Mouse (Mus musculus) lung, postnatal 10 days (tissue): ENCODE results near the gene Zfp84.

Experiments used
- DNase-seq: peaks from one replicate; pipeline ENCODE4 v3.0.0; 2021

Zfp84 gene

GRCm38 (mm10) chr7:29818619-29819254, 50.4 kb downstream of the Zfp84 start:
- DNase-seq, result peak; percentile 88

- no peak for DNase-seq
Observed at GRCm38 (mm10) chr7:29828001-29828400, 59.6 kb downstream of the Zfp84 start.
